Mouse (Mus musculus) spleen, postnatal 36 days (tissue): ENCODE measurements around the gene Prkcd.

ENCODE experiments used
- DNase-seq, 2 experiments: peaks; one replicate each; pipeline ENCODE4 v3.0.0; 2022; ENCODE audit warnings: low spot score in 2 of 2, mixed read lengths in 1 of 2

Gene Prkcd

DNA sequence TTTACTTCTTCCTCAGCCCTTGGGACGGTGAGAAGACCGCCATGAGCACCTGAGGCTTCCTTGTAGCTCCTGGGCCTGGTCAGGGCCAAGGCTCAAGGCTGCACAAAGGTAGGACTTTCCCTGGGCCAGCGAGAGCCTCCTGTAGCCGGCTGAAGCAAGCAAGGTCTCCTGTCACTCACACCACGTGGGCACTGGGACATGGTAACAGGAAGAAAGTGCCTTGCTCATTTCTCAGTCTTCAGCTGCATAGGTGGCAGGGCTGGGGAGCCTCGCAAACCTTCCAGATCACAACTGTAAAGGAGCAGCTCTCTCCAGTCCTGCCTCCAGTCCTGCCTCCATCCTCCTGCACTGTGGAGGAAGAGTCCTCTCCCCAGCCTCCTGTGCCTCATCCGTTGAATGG lies 50.2 kb downstream of the Prkcd start:
- DNase-seq: no peak

GRCm38 (mm10) chr14:30573983-30574584 lies 51.9 kb downstream of the Prkcd start:
- peak; percentile 60 to 66 for DNase-seq

GRCm38 (mm10) chr14:30573235-30573634 lies 52.8 kb downstream of the Prkcd start:
- no peak for DNase-seq

DNA sequence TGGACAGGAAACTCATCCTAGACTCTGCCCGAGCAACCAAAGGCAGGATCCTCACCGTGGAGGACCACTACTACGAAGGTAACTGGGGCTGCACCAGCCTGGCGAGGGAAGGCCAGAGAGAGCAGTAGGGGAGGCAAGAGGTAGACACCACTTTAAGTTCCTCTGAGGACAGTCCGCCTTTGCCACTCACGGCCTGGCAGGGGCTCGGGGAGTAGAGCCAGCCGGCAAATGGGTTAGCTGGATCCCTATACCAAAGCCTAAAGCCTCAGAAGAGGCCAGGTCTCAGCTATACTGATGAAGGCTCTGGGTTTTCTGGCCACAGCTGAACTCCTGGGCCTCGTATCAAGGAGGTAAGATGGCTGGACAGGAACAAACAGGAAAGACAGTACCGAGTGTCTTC lies 53.8 kb downstream of the Prkcd start:
- no peak for DNase-seq

GRCm38 (mm10) chr14:30570303-30570702 lies 55.7 kb downstream of the Prkcd start:
- no peak for DNase-seq

DNA sequence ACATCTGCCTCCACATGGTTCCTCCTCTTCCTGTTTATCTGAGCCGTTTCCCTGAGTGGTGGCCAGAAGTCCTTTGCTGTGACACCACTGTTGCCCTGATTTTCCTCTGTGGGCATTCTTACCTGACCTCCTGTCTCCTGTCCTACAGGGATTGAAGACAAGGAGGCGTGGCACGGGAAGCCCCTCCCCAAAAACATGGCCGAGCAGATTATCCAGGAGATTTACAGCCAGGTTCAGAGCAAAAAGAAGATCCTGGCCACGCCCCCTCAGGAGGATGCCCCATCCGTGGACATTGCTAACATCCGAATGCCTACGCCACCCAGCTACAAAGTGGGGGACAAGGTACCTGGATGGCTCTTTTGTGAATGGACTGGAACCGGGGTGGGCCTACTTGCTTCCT lies 58.0 kb downstream of the Prkcd start:
- no peak for DNase-seq

- DNase-seq: no peak
Measured at GRCm38 (mm10) chr14:30566317-30566716, 59.7 kb downstream of the Prkcd start.

GRCm38 (mm10) chr14:30564451-30564850 lies 61.6 kb downstream of the Prkcd start:
- DNase-seq: peak; percentile 41 to 54

DNA sequence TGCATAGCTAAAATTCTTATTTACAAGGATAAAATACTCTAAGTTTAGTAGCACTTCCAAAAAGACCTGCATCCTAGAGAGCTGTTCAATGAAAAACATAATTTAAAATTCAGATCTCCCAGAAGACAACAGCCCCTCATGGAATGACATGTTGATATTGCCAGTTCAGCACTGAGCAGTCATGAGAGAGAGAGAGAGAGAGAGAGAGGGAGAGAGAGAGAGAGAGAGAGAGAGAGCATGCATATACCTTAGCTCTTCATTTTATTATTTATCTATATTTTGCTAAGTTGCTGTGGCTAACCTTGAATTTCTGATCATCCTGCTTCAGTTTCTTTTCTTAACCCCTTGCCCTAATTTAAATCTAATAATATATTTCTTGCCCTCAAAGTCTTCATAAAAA lies 63.7 kb downstream of the Prkcd start:
- DNase-seq: no peak

GRCm38 (mm10) chr14:30561470-30562187 lies 64.4 kb downstream of the Prkcd start:
- DNase-seq: peak; percentile 68 to 75

GRCm38 (mm10) chr14:30560803-30561389 lies 65.1 kb downstream of the Prkcd start:
- DNase-seq: no peak

DNA sequence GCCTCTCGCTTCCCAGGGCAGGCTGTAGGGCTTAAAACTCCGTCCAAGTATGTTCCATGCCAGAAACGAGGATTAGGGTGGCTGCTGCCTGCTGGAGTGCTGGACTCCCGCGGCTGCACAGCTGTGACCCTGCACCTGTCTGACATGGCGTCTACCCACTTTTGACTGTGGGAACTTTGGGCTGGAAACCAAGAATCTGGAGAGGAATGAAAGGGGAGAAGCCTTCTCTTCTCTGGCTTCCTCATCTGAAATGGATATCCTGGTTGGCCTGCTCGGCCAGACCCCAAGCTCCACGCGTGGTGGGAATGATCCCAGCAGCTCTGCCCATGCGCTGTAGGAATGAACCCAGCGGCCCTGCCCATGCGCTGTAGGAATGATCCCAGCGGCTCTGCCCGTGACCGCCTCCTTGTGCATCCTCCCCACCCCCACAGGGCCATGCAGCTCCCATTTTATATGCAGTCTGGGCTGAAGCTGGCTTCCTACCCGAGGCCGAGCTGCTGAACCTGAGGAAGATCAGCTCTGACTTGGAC lies 66.6 kb downstream of the Prkcd start:
- DNase-seq: no peak

- DNase-seq: no peak
Measured at GRCm38 (mm10) chr14:30557730-30558129, 68.3 kb downstream of the Prkcd start.

GRCm38 (mm10) chr14:30556651-30557050 lies 69.4 kb downstream of the Prkcd start:
- DNase-seq: no peak

GRCm38 (mm10) chr14:30553185-30553584 lies 72.8 kb downstream of the Prkcd start:
- no peak for DNase-seq

DNA sequence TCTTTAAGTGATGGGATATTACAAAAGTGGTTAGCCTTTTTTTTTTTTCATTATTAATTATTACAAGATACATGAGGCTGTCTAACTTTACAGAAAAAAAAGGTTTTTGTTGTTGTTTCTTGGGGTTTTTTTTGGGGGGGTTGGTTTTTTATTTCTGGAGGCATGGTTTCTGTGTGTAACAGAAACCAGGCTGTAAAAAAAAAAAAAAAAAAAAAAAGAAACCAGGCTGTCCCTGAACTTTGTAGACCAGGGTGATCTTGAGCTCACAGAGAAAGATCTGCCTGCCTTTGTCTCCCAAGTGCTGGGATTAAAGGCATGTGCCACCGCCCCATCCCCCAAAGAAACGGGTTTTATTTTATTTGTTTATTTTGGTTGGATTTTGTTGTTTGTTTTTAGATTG lies 74.0 kb downstream of the Prkcd start:
- DNase-seq: no peak

- DNase-seq: no peak
Measured at GRCm38 (mm10) chr14:30551509-30551908, 74.5 kb downstream of the Prkcd start.

- DNase-seq: no peak
Measured at GRCm38 (mm10) chr14:30550232-30551070, 75.6 kb downstream of the Prkcd start.

DNA sequence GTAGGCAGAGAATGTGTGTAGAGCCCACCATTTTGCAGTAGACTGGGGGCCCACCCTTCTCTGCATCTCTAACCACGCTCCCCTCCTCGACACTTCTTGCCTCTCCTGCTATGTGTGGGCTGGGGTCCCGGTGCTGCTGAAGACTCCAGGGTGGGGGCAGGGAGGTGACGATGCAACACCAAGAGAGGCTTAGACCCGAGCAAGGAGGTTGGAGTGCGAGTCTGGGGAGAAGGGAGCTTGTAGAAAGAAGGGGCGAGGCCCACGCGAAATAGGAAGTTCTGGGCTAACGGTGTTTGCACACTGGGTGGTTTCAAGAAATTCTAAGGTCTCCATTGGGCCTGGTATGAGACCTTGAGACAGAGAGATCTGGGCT lies 76.2 kb downstream of the Prkcd start:
- DNase-seq: peak; percentile 51 to 56

DNA sequence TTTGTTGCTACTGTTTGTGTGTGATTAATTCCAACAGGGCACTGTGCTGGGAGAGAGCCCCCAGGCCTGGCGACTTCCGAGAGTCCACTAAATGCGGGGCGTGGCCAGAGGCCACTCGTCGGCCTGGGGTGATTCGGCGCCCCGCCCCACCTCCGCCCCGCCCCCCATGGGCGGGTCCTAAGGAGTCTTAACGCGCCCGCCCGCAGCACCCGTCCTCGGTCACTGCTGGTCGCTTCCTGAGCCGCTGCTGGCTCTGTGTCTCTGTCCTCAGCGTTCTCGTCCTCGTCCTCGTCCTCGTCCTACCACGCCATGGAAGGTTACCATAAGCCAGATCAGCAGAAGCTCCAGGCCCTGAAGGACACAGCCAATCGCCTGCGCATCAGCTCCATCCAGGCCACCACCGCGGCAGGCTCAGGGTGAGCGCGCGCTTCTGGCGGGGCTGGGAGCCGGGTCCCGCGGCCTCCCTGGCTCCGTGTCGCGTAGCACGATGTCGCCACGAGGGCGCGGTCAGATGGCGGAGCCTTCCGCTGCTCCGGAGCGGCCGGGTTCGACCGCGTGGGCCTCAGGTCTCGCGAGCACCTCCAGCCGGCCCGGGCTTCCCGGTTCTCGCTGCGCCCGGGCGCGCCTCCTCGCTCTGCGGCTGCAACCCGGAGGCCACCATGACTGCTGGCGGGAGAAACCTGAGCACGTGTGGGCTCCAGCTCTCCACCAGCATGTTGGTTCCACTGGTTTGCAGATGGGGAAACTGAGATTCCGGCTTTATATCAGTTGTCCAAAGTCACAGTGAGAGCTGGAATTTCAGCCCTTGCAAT lies 76.8 kb downstream of the Prkcd start:
- peak; percentile 92 to 96 for DNase-seq

DNA sequence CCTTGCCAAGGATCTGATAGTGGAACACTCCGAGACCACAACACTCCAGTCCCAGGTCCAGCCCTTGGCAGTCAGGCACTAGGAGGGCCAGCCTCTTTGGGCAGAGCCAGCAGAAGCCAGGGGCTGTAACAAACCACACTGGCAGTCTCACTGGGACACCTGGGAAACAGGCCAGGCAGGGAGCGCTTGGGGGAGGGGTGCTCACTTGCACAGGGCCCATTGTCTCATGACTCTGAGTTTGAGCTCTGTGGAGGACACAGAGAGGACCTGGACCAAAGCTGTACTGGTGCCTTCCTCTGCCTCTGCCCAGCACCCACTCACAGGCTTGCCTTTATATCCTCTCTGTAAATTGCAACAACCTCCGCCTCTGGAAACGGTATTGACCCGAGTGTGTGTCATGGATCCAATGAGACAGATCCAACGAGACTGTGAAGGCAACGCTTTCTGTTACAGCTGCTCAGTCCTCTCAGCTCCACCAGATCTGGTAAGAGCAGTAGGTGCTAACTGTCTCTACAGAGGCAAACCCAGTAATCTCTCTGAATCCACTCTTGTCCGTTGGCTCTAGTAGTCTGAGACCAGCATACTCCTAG lies 77.8 kb downstream of the Prkcd start, which contains the start of gene Tkt:
Gene Tkt, plus strand, starts transcription at position 229 of the 590 bp plus-strand sequence.
- DNase-seq: no peak
